ENCODE assay signal across 9 mouse cellular contexts in genomic region chr13:43131741-43132191, GRCm38 (mm10). TPM values are rescaled to one million over a fixed set of nuclear protein-coding genes. Genes with fewer than 3 reads are reported as not detected.
DNase-seq lines count a peak whose midpoint lies in the region; ATAC-seq and TF ChIP-seq lines count a peak whose summit lies in the region.
"Had no signal": no experiment of that assay in that cellular context is flagged by ENCODE, and none has a peak within 500 bp of the region (broad histone marks: within the 10 kb centered on the region; RNA-seq: fewer than 3 reads in every experiment).

No protein-coding gene starts in this region.

- WGBS in neural tube, embryonic 13.5 days, result 75% methylated on average over 10 of the region's 10 CpGs
- 31% methylated on average over 10 of the region's 10 CpGs for WGBS in kidney, embryonic 15.5 days
- 47% methylated on average over 10 of the region's 10 CpGs for WGBS in stomach, postnatal 0 days

- TF ChIP-seq EP300 in stomach, postnatal 0 days (optimal IDR thresholded peaks at IDR 0.05), result no peak

- peaks cover 36% of the 10 kb centered on the region for H3K36me3 ChIP-seq in neural tube, embryonic 13.5 days
- peaks cover 17% of the 10 kb centered on the region for H3K36me3 ChIP-seq in kidney, embryonic 15.5 days
- H3K36me3 ChIP-seq in stomach, postnatal 0 days (ENCODE audit: control insufficient read depth, insufficient read depth, low read length), result no peaks in the 10 kb centered on the region
- H3K36me3 ChIP-seq: limb, embryonic 12.5 days had no signal

- 0 out of 2 replicates have a peak overlapping the region, but pooled peaks have one; percentile 14 for H3K27ac ChIP-seq in neural tube, embryonic 13.5 days (replicated peaks)
- peak overlapping the region; percentile 80 for H3K27ac ChIP-seq in kidney, embryonic 15.5 days
- peak overlapping the region; percentile 61 for H3K27ac ChIP-seq in stomach, postnatal 0 days (replicated peaks)
- H3K27ac ChIP-seq: limb, embryonic 12.5 days had no signal

- TF ChIP-seq CTCF in stomach, postnatal 0 days (IDR thresholded peaks at IDR 0.05; ENCODE audit: low read depth), result no peak

- H3K27me3 ChIP-seq in neural tube, embryonic 13.5 days, result no peaks in the 10 kb centered on the region
- H3K27me3 ChIP-seq in kidney, embryonic 15.5 days, result no peaks in the 10 kb centered on the region
- H3K27me3 ChIP-seq in stomach, postnatal 0 days (ENCODE audit: control insufficient read depth, insufficient read depth, low read length), result no peaks in the 10 kb centered on the region
- H3K27me3 ChIP-seq: limb, embryonic 12.5 days had no signal

- H3K9ac ChIP-seq in neural tube, embryonic 13.5 days, result no peak overlapping the region
- H3K9ac ChIP-seq in kidney, embryonic 15.5 days, result no peak overlapping the region
- no peak overlapping the region for H3K9ac ChIP-seq in stomach, postnatal 0 days (ENCODE audit: low read length)
- H3K9ac ChIP-seq: limb, embryonic 12.5 days had no signal

- H3K4me1 ChIP-seq in neural tube, embryonic 13.5 days (replicated peaks), result no peaks in the 10 kb centered on the region; the same call in 1 of the 2 replicates
- peaks cover 37% of the 10 kb centered on the region for H3K4me1 ChIP-seq in kidney, embryonic 15.5 days
- no peaks in the 10 kb centered on the region for H3K4me1 ChIP-seq in stomach, postnatal 0 days (replicated peaks; ENCODE audit: control insufficient read depth, insufficient read depth)

- ATAC-seq in neural tube, embryonic 13.5 days (ENCODE audit: low read depth), result no peak
- peak; percentile 64 for ATAC-seq in kidney, embryonic 15.5 days (replicated peaks; ENCODE audit: low FRiP score)
- ATAC-seq in stomach, postnatal 0 days (ENCODE audit: low FRiP score, low TSS enrichment), result peak; percentile 55; the same call in 1 of the 2 replicates
- ATAC-seq in cerebellum, adult (ENCODE audit: insufficient number of reproducible peaks, low FRiP score, low TSS enrichment), result no peak

- H3K4me2 ChIP-seq in neural tube, embryonic 13.5 days, result no peak overlapping the region
- no peak overlapping the region for H3K4me2 ChIP-seq in kidney, embryonic 15.5 days
- H3K4me2 ChIP-seq in stomach, postnatal 0 days (replicated peaks; ENCODE audit: low read depth), result no peak overlapping the region
- H3K4me2 ChIP-seq: limb, embryonic 12.5 days had no signal

- H3K9me3 ChIP-seq in neural tube, embryonic 13.5 days, result no peaks in the 10 kb centered on the region
- H3K9me3 ChIP-seq in kidney, embryonic 15.5 days (replicated peaks), result no peaks in the 10 kb centered on the region
- H3K9me3 ChIP-seq in stomach, postnatal 0 days (ENCODE audit: control insufficient read depth, low read length), result no peaks in the 10 kb centered on the region
- H3K9me3 ChIP-seq: limb, embryonic 12.5 days had no signal

- H3K4me3 ChIP-seq in neural tube, embryonic 13.5 days, result no peak overlapping the region
- no peak overlapping the region for H3K4me3 ChIP-seq in kidney, embryonic 15.5 days (replicated peaks)
- no peak overlapping the region for H3K4me3 ChIP-seq in stomach, postnatal 0 days (ENCODE audit: low read depth, low read length)
- H3K4me3 ChIP-seq: limb, embryonic 12.5 days had no signal

- peak; percentile 19 for DNase-seq in adrenal gland, postnatal 10 days
- DNase-seq in adrenal gland, adult 18-20 months (ENCODE audit: low spot score in 2 of 2), result no peak
- DNase-seq in neural tube, embryonic 10.5 days (ENCODE audit: extremely low spot score, low spot score), result no peak
- DNase-seq in stomach, postnatal 0 days (ENCODE audit: low spot score), result no peak
- DNase-seq in right cerebral cortex, adult 2 months (ENCODE audit: low spot score in 2 of 2), result no peak

RNA-seq across cellular contexts. Expression of gene Tbc1d7, which starts 39.5 kb away (rescaled TPM):
- total RNA-seq in adrenal gland, postnatal 10 days (2021), result 10 to 100 TPM; 24.4 to 26.7 TPM
- total RNA-seq in adrenal gland, adult 18-20 months (2021), result 10 to 100 TPM; 11.4 to 13.5 TPM
- polyA plus RNA-seq in neural tube, embryonic 13.5 days (2015; fragmentation: Nextera tagmentation; extraction: Ambion mirVana), result 83.0 and 85.8 TPM in 2 replicates
- 51.6 and 54.7 TPM in 2 replicates for polyA plus RNA-seq in kidney, embryonic 15.5 days (2015; fragmentation: Nextera tagmentation; extraction: Ambion mirVana)
- polyA plus RNA-seq in stomach, postnatal 0 days (2015; fragmentation: Nextera tagmentation; extraction: Ambion mirVana), result 30.9 and 31.3 TPM in 2 replicates

Comparison
In these comparisons a context has a peak if more than half of its experiments do, and no peak if none do; other contexts are left out.
1. ATAC-seq: peak in kidney, embryonic 15.5 days (single experiment) and stomach, postnatal 0 days (single experiment); none in neural tube, embryonic 13.5 days (single experiment) and cerebellum, adult (single experiment).
2. H3K27ac ChIP-seq: peak in every context shown above with its lines; median percentile 80 in kidney, embryonic 15.5 days; 61 in stomach, postnatal 0 days; 14 in neural tube, embryonic 13.5 days.